Mouse (Mus musculus) ovary, postnatal 14 days (tissue): Measurements from ENCODE around the gene Ddo.

Experiments used
- DNase-seq: peaks from one replicate; pipeline ENCODE4 v3.0.0; 2022; ENCODE audit warnings: low spot score

The Ddo gene

DNA sequence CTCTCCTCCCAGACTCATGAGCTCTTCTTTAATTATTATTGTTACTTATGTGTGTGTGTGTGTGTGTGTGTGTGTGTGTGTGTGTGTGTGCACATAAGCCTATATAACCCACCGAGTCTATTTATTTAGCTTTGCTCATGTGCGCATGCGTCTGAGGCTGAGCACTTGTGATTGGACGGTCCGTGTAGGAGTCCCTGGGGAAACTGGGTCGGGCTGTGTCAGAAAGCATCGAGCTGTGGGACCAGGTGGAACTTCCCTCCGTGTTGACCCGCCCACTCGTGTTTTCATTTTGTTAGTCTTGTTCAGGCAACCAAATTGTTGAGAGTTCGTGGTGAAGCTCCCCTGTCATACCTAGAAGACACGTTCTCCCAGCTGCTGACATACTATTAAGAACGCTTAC, 88.6 kb downstream of the Ddo start:
- DNase-seq, result no peak

DNA sequence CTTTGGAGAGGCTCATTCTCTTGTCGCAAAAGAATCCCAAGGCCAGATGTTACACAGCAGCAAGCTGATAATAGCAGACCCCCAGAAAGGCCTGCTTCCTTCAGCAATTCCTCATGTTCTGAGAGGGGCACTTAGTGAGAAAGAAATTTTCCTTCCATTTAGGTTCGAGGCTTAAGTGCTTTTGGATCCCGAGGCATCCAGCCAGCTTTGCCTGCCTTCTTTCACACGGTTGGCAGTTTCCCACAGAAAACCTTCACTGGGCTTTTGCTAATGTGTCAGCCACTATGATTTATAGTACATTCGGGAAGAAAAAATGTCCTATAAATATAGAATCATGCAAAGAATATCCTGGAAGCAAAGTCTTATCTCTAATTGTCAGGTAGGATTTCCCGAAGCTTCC, 89.3 kb downstream of the Ddo start:
- DNase-seq, result no peak

- no peak for DNase-seq
Measured at GRCm38 (mm10) chr10:40720883-40721282, 91.1 kb downstream of the Ddo start.

GRCm38 (mm10) chr10:40724342-40724741, 94.5 kb downstream of the Ddo start:
- DNase-seq, result no peak

DNA sequence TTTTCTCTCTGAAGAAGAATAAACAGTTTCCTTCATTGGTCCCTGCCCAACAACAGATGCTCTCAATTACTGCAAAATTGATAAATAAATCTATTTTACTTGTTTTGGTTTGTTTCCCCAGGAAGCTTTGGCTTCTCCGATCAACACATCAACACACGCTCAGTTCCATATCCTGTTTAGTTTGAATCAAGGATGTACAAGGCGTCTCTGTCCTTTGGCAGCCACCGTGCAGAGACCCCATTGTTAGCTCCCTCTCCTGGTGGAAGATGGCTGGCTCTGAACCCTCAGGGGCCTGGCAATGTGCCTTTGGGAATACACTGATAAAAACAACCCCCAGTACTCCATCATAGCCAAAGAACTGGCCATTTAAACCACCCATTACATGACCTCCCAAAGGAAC, 95.3 kb downstream of the Ddo start:
- DNase-seq, result no peak

DNA sequence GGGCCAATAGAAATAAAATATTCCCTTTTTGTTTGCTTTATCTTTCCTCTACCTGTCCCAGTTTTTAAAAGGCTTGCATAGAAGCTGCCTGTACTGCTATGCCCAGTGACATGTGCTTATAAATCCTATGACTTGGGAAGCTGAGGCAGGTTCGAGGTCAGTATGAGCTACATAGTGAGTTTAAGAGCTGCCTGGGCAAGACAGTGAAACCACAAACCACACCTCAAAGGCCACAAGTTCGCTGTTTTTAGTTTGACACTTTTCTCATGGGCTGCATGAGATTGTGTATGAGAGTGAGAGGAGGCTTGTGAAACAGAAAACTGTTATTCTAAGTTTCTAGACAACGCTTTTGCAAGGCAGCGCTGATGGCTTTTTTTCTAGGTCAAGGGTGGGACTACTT, 95.7 kb downstream of the Ddo start:
- no peak for DNase-seq

- no peak for DNase-seq
Measured at GRCm38 (mm10) chr10:40726288-40726902, 96.6 kb downstream of the Ddo start.

GRCm38 (mm10) chr10:40726989-40727388, 97.2 kb downstream of the Ddo start:
- DNase-seq, result no peak

GRCm38 (mm10) chr10:40730200-40730599, 100.4 kb downstream of the Ddo start:
- no peak for DNase-seq
